Mouse (Mus musculus) ES-E14 (cell line): ENCODE measurements around the gene Btg2. TPM values are rescaled to one million over a fixed set of nuclear protein-coding genes. Genes with fewer than 3 reads are reported as not detected.

Experiments
- DNase-seq: peaks from one replicate; pipeline ENCODE4 v3.0.0-alpha.2; 2013; ENCODE audit warnings: low read depth, low spot score
- H3K27ac ChIP-seq: 2 replicates; pipeline ENCODE4 v1.5.1; 2012; ENCODE audit warnings: low read depth, mild to moderate bottlenecking, low read length, moderate library complexity, mixed read lengths; ENCODE audit not compliant: poor library complexity, insufficient read depth, severe bottlenecking
- H3K36me3 ChIP-seq: 2 replicates; pipeline ENCODE4 v1.6.1; 2012; ENCODE audit warnings: mild to moderate bottlenecking, low read length, moderate library complexity, mixed read lengths; ENCODE audit not compliant: control insufficient read depth, poor library complexity, insufficient read depth, severe bottlenecking
- H3K4me1 ChIP-seq, 2 experiments: fragments of 150-350 bp in 1 of 2; sonication (generic) in 1 of 2; 2 replicates each; pipeline ENCODE4 v1.6.1; 2012; ENCODE audit warnings: low read length in 2 of 2, mild to moderate bottlenecking in 1 of 2, mixed read lengths in 1 of 2; ENCODE audit not compliant: control insufficient read depth in 2 of 2, insufficient read depth in 2 of 2, poor library complexity in 1 of 2
- H3K4me3 ChIP-seq, 2 experiments: fragments of 150-350 bp in 1 of 2; sonication (generic) in 1 of 2; 2 replicates each; pipeline ENCODE4 v1.5.1; 2012; ENCODE audit warnings: low read length in 2 of 2, low read depth in 1 of 2, mild to moderate bottlenecking in 1 of 2, mixed read lengths in 1 of 2; ENCODE audit not compliant: insufficient read depth in 1 of 2, poor library complexity in 1 of 2, severe bottlenecking in 1 of 2
- H3K9ac ChIP-seq: 2 replicates; pipeline ENCODE4 v1.6.1; 2012; ENCODE audit warnings: low read depth, mild to moderate bottlenecking, low read length, mixed read lengths; ENCODE audit not compliant: poor library complexity, insufficient read depth, severe bottlenecking
- H3K9me3 ChIP-seq: fragments of 150-350 bp; sonication (generic); 2 replicates; pipeline ENCODE4 v1.6.1; 2012; ENCODE audit warnings: low read depth, mild to moderate bottlenecking, low read length; ENCODE audit not compliant: control insufficient read depth, insufficient read depth
- CHD2 ChIP-seq: IDR thresholded peaks from 2 replicates; pipeline ENCODE4 v1.6.1; 2014; ENCODE audit warnings: mild to moderate bottlenecking, low read depth, low read length, inconsistent platforms
- HCFC1 ChIP-seq: IDR thresholded peaks from 2 replicates; pipeline ENCODE4 v1.6.1; 2012; ENCODE audit warnings: low read length, inconsistent platforms, borderline replicate concordance; ENCODE audit not compliant: insufficient read depth
- MAFK ChIP-seq: IDR thresholded peaks from 2 replicates; pipeline ENCODE4 v1.6.1; 2014; ENCODE audit warnings: mild to moderate bottlenecking, low read depth, low read length, inconsistent platforms; ENCODE audit not compliant: insufficient read depth
- ZC3H11A ChIP-seq: IDR thresholded peaks from 2 replicates; pipeline ENCODE4 v1.6.1; 2012; ENCODE audit warnings: low read depth, mild to moderate bottlenecking, inconsistent platforms, low read length, borderline replicate concordance
- ZNF384 ChIP-seq: IDR thresholded peaks from 2 replicates; pipeline ENCODE4 v1.6.1; 2012; ENCODE audit warnings: low read depth, low read length, inconsistent platforms
- in situ Hi-C, 2 experiments: fragments of 600-800 bp; cut with MboI; formaldehyde crosslinking; loops; one replicate each; pipeline ENCODE4 v1.15.1; 2025; ENCODE audit warnings: low sequenced_read_pairs in 2 of 2, inconsistent platforms in 1 of 2; ENCODE audit not compliant: unreplicated experiment in 2 of 2
- total RNA-seq: library from RNA; depleted of rRNA; stranded (reverse); fragments of 300-350 nt; gene quantifications from 2 replicates; pipeline ENCODE4 v1.2.3, GENCODE M21; 2012

The Btg2 gene
- total RNA-seq, 1 experiment: 40.2 TPM

DNA sequence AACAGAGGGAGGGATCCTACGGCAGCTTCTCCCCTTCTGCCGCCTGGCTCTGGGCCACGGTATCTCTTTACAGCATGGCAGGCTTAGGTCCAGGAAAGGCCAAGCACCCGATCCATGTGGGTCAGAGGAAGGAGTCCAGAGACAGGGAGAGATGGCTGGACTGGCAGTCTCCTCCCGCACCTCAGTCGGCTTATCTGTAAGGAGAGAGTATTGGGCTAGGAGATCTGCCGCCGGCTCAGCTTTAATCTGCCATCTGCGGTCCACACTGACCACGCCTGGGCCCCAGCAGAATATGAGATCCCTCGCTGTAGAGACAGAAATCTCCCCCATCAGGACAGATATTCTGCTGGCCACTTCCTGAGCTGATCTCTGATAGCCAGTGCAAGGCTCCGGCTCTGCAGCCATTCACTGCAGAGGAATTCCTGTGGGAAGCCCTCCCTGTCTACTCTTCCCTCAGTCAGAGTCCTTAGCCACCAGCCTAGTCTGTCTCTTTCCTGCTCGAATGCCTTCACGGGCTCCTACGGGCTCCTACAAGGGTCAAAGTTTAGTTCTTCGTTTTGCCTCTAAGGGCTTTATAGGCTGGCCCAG is 8.0 kb upstream of the Btg2 start:
- no peak for TF ChIP-seq ZC3H11A
- TF ChIP-seq HCFC1: no peak
- TF ChIP-seq ZNF384: no peak
- no peak for TF ChIP-seq MAFK
- TF ChIP-seq CHD2: no peak
- DNase-seq: no peak
- peak overlapping the region; percentile 12; the same call in 1 of the 2 replicates for H3K9ac ChIP-seq
- peak overlapping the region; percentile 4 to 40; a peak in 2 of 4 replicates for H3K4me3 ChIP-seq
- in situ Hi-C loops: no loop called here
- H3K36me3 ChIP-seq: no peaks in the 10 kb centered on the region
- H3K4me1 ChIP-seq: peaks cover 8 to 17% of the 10 kb centered on the region in 2 experiments; a peak in 3 of 4 replicates
- no peak overlapping the region for H3K27ac ChIP-seq
- no peaks in the 10 kb centered on the region for H3K9me3 ChIP-seq

- no peak overlapping the region for H3K9ac ChIP-seq
- no peak for TF ChIP-seq ZC3H11A
- no peak for TF ChIP-seq MAFK
- TF ChIP-seq HCFC1: no peak
- TF ChIP-seq CHD2: no peak
- TF ChIP-seq ZNF384: no peak
- no peaks in the 10 kb centered on the region for H3K36me3 ChIP-seq
These were observed 7.1 kb upstream of the Btg2 start for GRCm38 (mm10) chr1:134086017-134086416.

DNA sequence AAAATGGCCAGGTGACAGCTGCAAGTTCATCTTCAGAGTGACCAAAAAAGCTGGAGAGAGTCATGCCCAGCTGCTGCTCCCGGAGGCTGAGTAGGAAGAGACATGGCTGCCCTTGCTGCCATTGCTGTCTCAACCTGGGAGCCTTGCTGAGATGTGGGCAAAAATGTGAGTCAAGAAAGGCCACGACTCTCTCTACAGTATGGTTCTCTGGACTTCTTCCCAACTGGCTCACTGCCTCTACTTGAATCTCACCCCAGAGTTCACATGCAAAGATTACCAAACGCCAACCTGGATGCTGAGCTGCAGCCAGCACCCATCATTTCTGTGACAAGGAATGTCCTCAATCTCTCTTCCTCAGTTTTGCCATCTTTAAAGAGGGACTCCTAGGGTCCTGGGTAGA is 5.2 kb upstream of the Btg2 start:
- DNase-seq: no peak
- peaks cover 15 to 22% of the 10 kb centered on the region in 2 experiments; a peak in 3 of 4 replicates for H3K4me1 ChIP-seq
- no peaks in the 10 kb centered on the region for H3K36me3 ChIP-seq
- TF ChIP-seq HCFC1: no peak
- TF ChIP-seq ZNF384: no peak
- no peak for TF ChIP-seq MAFK
- TF ChIP-seq CHD2: no peak
- TF ChIP-seq ZC3H11A: no peak
- H3K4me3 ChIP-seq: no peak overlapping the region
- no peak overlapping the region for H3K27ac ChIP-seq
- in situ Hi-C loops: no loop called here
- H3K9ac ChIP-seq: no peak overlapping the region
- no peaks in the 10 kb centered on the region for H3K9me3 ChIP-seq

More at GRCm38 (mm10) chr1:134086017-134086416, 7.1 kb upstream of the Btg2 start:
- no peak overlapping the region for H3K27ac ChIP-seq
- no peak overlapping the region for H3K4me3 ChIP-seq
- DNase-seq: no peak
- H3K9me3 ChIP-seq: no peaks in the 10 kb centered on the region
- in situ Hi-C loops: no loop called here
- peaks cover 8 to 17% of the 10 kb centered on the region in 2 experiments; a peak in 3 of 4 replicates for H3K4me1 ChIP-seq

DNA sequence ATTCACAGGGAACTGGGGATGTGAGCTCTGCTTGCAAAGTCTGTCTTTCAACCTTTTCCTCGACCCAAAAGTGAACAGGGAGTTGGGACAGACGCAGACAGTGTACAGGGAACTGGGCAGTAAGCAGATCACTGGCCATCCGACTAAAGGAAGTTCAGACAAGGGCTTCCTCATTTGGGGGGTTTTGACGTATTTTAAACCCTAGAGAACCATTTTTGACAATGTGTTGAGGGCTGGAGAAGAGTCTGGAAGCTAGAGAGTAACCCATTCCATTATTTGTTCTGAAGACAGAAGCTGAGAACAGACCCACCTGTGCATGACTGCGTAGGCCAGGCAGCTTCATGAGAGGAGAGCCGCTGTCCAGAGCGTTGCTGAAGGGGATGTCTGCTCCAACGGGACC is 4.8 kb upstream of the Btg2 start:
- in situ Hi-C loops: no loop called here
- H3K9ac ChIP-seq: no peak overlapping the region

More for the DNA sequence above, 4.8 kb upstream of the Btg2 start:
- TF ChIP-seq ZC3H11A (no peak), CHD2 (no peak), MAFK (no peak), ZNF384 (no peak), HCFC1 (no peak)
- no peak for DNase-seq
- H3K27ac ChIP-seq: no peak overlapping the region
- no peak overlapping the region for H3K4me3 ChIP-seq
- peaks cover 15 to 22% of the 10 kb centered on the region in 2 experiments; a peak in 3 of 4 replicates for H3K4me1 ChIP-seq
- no peaks in the 10 kb centered on the region for H3K36me3 ChIP-seq
- no peaks in the 10 kb centered on the region for H3K9me3 ChIP-seq
